Mouse (Mus musculus): ENCODE measurements around the gene Hpcal1.

GRCm38 (mm10) chr12:17718146-17718545 is 27.5 kb downstream of the Hpcal1 start:
- TF ChIP-seq ZNF384 (IDR thresholded peaks at IDR 0.05; ENCODE audit: low read depth, low read length) (no peak), CHD2 (IDR thresholded peaks at IDR 0.05; ENCODE audit: low read depth, low read length) (no peak)

Measured in ES-E14 (cell line).